Mouse (Mus musculus) forebrain, postnatal 0 days (tissue): Measurements from ENCODE around the gene Igsf11. TPM values are rescaled to one million over a fixed set of nuclear protein-coding genes. Genes with fewer than 3 reads are reported as not detected.
A peak's percentile ranks its signal among the peaks of the same experiment; 100 is the strongest.

Experiments used
- ATAC-seq: fragments of 200-750 bp; cut with Nextera tagmentation; 2 replicates; pipeline ENCODE4 v1.8.0; 2017; ENCODE audit warnings: mild to moderate bottlenecking, moderate library complexity
- DNase-seq: peaks from one replicate; pipeline ENCODE4 v3.0.0-alpha.2; 2015
- H3K27ac ChIP-seq: fragments of 300-500 bp; sonication (generic); 2 replicates; pipeline ENCODE4 v1.5.1; 2014; ENCODE audit warnings: low read depth, mild to moderate bottlenecking, antibody characterized with exemption, low read length, moderate library complexity, mixed read lengths
- H3K27me3 ChIP-seq: fragments of 300-500 bp; sonication (generic); 2 replicates; pipeline ENCODE4 v1.6.1; 2014; ENCODE audit warnings: mild to moderate bottlenecking, low read length, mixed read lengths; ENCODE audit not compliant: insufficient read depth
- H3K36me3 ChIP-seq: fragments of 300-500 bp; sonication (generic); 2 replicates; pipeline ENCODE4 v1.6.1; 2014; ENCODE audit warnings: mild to moderate bottlenecking, moderate library complexity; ENCODE audit not compliant: insufficient read depth
- H3K4me1 ChIP-seq: fragments of 300-500 bp; sonication (generic); 2 replicates; pipeline ENCODE4 v1.6.1; 2014; ENCODE audit warnings: antibody characterized with exemption; ENCODE audit not compliant: insufficient read depth
- H3K4me2 ChIP-seq: fragments of 300-500 bp; sonication (generic); 2 replicates; pipeline ENCODE4 v1.6.1; 2014; ENCODE audit warnings: low read depth, mild to moderate bottlenecking, moderate library complexity
- H3K4me3 ChIP-seq: fragments of 300-500 bp; sonication (generic); 2 replicates; pipeline ENCODE4 v1.5.1; 2014; ENCODE audit warnings: low read depth, low read length, mixed read lengths
- H3K9ac ChIP-seq: fragments of 300-500 bp; sonication (generic); 2 replicates; pipeline ENCODE4 v1.6.1; 2014; ENCODE audit warnings: mild to moderate bottlenecking
- H3K9me3 ChIP-seq: fragments of 300-500 bp; sonication (generic); 2 replicates; pipeline ENCODE4 v1.6.1; 2016; ENCODE audit warnings: low read length
- CTCF ChIP-seq: sonication (generic); IDR thresholded peaks from 2 replicates; pipeline ENCODE4 v1.5.1; 2016; ENCODE audit warnings: antibody characterized with exemption, control low read depth, low read depth
- WGBS: fragments of 180-500 bp; shearing (Covaris S2); extraction: QIAGEN DNeasy Blood & Tissue Kit; methylation state at CpG from one replicate; pipeline ENCODE4 v1.1.7; 2014; 5-methylcytosine and 5-hydroxymethylcytosine counted together
- polyA plus RNA-seq: library from polyadenylated mRNA; unstranded; fragments of >200 nt; fragmentation: Nextera tagmentation; extraction: Ambion mirVana; gene quantifications from 2 replicates; pipeline ENCODE4 v1.2.1, GENCODE M21; 2015
- total RNA-seq: library from RNA; depleted of rRNA; stranded (reverse); fragments of >200 nt; gene quantifications from 2 replicates; pipeline ENCODE4 v1.2.3, GENCODE M21; 2014; rRNA removed

Gene Igsf11
- total RNA-seq (10.8 and 12.2 TPM in 2 replicates), polyA plus RNA-seq (1.8 and 2.6 TPM in 2 replicates)

DNA sequence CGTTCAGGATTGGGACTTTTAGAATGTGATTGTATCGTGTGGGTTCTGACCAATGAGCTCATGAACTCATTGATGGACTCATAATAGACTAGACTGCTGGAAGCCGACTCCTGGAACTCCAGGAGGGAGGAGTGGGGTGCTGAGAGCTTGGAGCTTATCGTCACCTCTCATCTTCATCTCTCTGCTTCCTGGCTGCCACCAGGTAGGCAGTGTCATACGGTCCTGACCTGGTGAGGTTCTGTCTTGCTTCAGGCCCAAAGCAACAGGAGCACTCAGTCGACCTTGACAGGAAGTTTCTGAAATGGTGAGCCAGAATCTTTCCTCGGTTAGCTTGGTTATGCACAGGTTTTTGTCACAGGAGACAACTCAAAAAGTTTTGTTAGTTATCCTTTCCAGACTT lies at the start of gene Igsf11:
TSS of gene Igsf11 (plus strand) at position 301 of the 400 bp plus-strand sequence.
- 80% methylated on average over 7 of the region's 7 CpGs for WGBS
- no peak for ATAC-seq

DNA sequence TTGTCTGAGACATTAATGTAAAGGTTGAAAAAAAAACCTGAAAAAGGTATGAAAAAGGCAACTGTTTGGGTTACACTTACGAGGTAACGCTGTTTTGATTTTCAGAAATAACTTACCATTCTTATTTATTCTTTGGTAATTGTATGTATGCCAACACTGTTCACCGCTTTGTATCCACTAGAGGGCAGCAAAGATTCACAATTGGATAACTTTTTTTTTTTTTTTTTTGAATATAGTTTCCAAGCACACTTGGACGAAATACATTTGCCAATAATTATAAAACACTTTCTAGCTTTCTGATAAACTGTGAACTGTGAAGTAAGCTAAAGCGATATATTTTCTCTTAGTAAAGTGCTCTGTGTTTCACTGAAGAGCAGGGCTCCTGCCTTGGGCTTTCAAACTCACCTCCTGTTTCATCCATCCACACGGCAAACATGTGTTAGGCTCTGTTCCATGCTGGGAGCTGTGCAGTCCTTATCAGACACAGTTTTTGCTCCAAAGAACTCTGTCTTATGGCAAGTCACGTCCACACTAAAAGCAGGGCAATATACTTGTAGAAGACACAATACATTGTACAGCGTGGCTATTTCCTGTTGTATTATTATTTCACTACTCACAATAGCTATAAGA lies 34.2 kb upstream of the Igsf11 start:
- TF ChIP-seq CTCF = peak; percentile 78
- H3K4me1 ChIP-seq = no peaks in the 10 kb centered on the region
- H3K9ac ChIP-seq = no peak overlapping the region
- H3K27ac ChIP-seq = no peak overlapping the region
- peak; percentile 58 for ATAC-seq
- peak; percentile 74 for DNase-seq
- WGBS = 24% methylated on average over 8 of the region's 8 CpGs
- no peaks in the 10 kb centered on the region for H3K9me3 ChIP-seq
- H3K4me3 ChIP-seq = no peak overlapping the region
- no peaks in the 10 kb centered on the region for H3K36me3 ChIP-seq
- H3K4me2 ChIP-seq = peak overlapping the region; percentile 18; the same call in 1 of the 2 replicates
- no peaks in the 10 kb centered on the region for H3K27me3 ChIP-seq

More for the DNA sequence above, at the start of gene Igsf11:
- H3K9me3 ChIP-seq = no peaks in the 10 kb centered on the region
- H3K36me3 ChIP-seq = no peaks in the 10 kb centered on the region
- no peak within 1 kb of the TSS for H3K4me3 ChIP-seq
- no peaks in the 10 kb centered on the region for H3K4me1 ChIP-seq
- no peak within 1 kb of the TSS for H3K27ac ChIP-seq
- no peak for TF ChIP-seq CTCF
- no peak within 1 kb of the TSS for H3K4me2 ChIP-seq
- H3K27me3 ChIP-seq = no peaks in the 10 kb centered on the region
- H3K9ac ChIP-seq = no peak within 1 kb of the TSS
- no peak for DNase-seq

DNA sequence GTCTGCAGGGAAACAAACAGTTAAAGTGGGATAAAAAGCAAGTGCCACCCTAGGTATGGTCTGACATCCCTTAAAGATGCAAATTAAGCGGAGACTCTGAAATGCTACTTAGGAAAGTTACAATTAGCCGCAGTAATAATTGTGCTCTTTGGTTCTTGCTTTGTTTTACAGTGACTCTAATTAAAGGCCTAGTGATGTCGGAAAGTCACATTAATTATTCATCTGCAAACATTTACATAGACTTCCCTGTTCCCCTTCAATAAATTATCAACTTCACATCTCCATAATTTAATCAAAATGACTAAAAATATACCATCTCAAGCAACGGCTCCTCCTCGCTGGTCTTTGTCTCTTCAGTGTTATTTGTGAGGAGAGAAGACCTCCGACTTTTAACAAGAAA lies 31.9 kb upstream of the Igsf11 start:
- H3K4me2 ChIP-seq = no peak overlapping the region
- no peak for TF ChIP-seq CTCF
- WGBS = 29% methylated on average over 6 of the region's 6 CpGs
- H3K9ac ChIP-seq = no peak overlapping the region
- H3K4me1 ChIP-seq = no peaks in the 10 kb centered on the region
- no peak overlapping the region for H3K4me3 ChIP-seq
- no peak for DNase-seq
- no peak overlapping the region for H3K27ac ChIP-seq
- ATAC-seq = peak; percentile 43; the same call in 1 of the 2 replicates
- no peaks in the 10 kb centered on the region for H3K9me3 ChIP-seq
- no peaks in the 10 kb centered on the region for H3K27me3 ChIP-seq
- H3K36me3 ChIP-seq = no peaks in the 10 kb centered on the region

DNA sequence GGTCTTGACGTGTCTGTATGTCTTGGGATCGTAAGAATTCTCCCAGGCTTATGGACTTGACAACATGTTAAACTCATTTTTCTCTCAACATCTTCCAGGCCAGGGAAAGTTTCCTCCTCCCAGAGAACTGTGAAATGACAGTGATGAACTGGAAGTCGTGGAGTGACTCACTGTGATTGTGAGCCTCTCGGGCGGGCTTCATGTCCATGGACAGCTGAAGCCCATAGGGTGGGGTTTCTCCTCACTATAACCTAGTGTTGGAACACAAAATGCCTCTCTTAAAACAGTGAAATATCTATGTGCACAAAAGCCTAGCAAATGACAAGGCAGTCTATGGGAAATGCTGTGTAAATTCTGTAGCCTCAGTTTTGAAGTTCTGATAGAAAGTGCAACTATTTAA lies 28.1 kb upstream of the Igsf11 start:
- no peaks in the 10 kb centered on the region for H3K27me3 ChIP-seq
- H3K4me2 ChIP-seq = no peak overlapping the region
- ATAC-seq = no peak
- no peaks in the 10 kb centered on the region for H3K4me1 ChIP-seq
- TF ChIP-seq CTCF = no peak
- H3K9ac ChIP-seq = no peak overlapping the region
- DNase-seq = no peak
- WGBS = 94% methylated on average over 5 of the region's 5 CpGs
- H3K36me3 ChIP-seq = no peaks in the 10 kb centered on the region
- H3K9me3 ChIP-seq = no peaks in the 10 kb centered on the region
- no peak overlapping the region for H3K27ac ChIP-seq
- H3K4me3 ChIP-seq = no peak overlapping the region

DNA sequence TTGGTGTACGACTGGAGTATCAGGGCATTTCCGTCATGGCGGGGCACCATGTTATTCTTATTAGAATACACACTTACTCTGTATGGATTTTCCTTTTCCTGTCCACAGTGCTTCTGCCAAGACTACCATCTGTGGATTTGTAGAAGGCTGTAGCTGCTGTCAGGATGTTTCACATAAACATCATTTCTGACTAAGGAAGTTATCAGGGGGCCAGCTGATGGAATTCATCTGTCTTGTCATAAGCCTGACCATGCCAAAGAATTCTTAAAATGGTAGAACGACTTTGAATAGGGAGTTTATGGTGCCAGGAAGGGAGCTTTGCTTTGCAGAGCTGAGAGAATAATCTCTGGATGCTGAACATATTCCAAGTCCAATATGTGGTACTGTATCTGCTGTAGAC lies 19.2 kb upstream of the Igsf11 start:
- no peaks in the 10 kb centered on the region for H3K4me1 ChIP-seq
- ATAC-seq (no peak), DNase-seq (no peak)
- no peak overlapping the region for H3K9ac ChIP-seq
- H3K36me3 ChIP-seq = no peaks in the 10 kb centered on the region
- H3K27me3 ChIP-seq = no peaks in the 10 kb centered on the region
- no peak overlapping the region for H3K4me3 ChIP-seq
- no peaks in the 10 kb centered on the region for H3K9me3 ChIP-seq
- TF ChIP-seq CTCF = no peak
- H3K27ac ChIP-seq = no peak overlapping the region
- 75% methylated on average over 4 of the region's 4 CpGs for whole genome bisulfite sequencing
- H3K4me2 ChIP-seq = no peak overlapping the region

DNA sequence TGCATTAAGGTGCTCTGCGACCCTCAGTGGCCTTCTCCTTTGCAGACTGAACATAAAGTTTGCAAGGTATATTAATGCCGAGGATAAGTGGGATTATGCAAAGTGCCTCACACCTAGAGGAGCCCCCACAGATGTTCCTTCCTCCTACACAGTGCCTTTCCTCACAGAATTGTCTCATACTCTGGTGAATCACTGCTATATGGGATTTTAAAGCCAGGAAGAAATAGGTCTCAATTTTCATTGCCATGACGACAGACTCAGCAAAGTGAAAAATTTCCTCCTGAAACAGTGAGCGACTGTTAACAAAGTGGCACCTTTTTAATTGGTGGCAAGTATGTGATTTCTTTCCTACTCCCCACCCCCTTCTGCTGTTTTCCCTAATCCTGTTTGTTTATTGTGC lies 18.0 kb upstream of the Igsf11 start:
- ATAC-seq (peak; percentile 87), DNase-seq (peak; percentile 46)
- no peak overlapping the region for H3K27ac ChIP-seq
- H3K4me2 ChIP-seq = no peak overlapping the region
- H3K36me3 ChIP-seq = no peaks in the 10 kb centered on the region
- H3K9me3 ChIP-seq = no peaks in the 10 kb centered on the region
- H3K9ac ChIP-seq = no peak overlapping the region
- WGBS = 27% methylated on average over 4 of the region's 4 CpGs
- no peaks in the 10 kb centered on the region for H3K27me3 ChIP-seq
- no peaks in the 10 kb centered on the region for H3K4me1 ChIP-seq
- no peak for TF ChIP-seq CTCF
- no peak overlapping the region for H3K4me3 ChIP-seq

DNA sequence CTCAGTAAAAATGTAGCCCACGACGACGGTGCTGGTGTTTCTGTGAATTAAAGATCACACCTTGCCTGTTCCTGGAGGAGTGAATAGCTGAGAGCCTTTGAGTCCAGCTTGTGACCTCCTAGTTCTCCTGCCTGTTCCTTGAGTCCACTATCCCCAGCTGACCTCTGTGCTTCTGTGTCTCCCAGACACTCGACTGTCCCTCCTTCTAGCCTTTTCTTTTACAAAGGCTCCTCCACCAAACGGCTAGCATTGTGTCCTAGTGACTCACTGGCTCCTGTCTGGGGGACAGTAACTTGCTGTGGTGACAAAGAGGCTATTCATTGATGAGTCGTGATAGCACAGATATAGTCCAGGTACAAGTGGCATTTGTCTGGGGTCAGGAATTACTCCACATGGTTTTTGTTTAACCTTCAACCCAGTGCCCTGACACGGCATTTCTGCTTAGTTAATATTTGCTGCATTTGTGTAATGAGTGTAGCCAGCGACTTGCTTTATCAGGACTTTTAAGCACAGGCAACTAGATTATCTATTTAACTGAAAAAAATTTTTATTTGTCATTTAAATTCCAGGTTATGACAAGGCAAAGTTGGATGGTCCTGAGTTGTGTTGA lies 6.5 kb downstream of the Igsf11 start:
- DNase-seq (no peak), ATAC-seq (no peak)
- Histone ChIP-seq H3K27me3 (no peaks in the 10 kb centered on the region; the same call in 1 of the 2 replicates), H3K36me3 (no peaks in the 10 kb centered on the region), H3K9ac (no peak overlapping the region), H3K4me3 (no peak overlapping the region), H3K4me2 (no peak overlapping the region), H3K27ac (no peak overlapping the region), H3K9me3 (no peaks in the 10 kb centered on the region), H3K4me1 (no peaks in the 10 kb centered on the region; the same call in 1 of the 2 replicates)
- TF ChIP-seq CTCF = no peak
- 61% methylated on average over 8 of the region's 8 CpGs for WGBS
